12 mouse cellular contexts compared by ENCODE assay signal in genomic region chr1:138844166-138844565, GRCm38 (mm10). TPM values are rescaled to one million over a fixed set of nuclear protein-coding genes. Genes with fewer than 3 reads are reported as not detected.
A peak's percentile ranks its signal among the peaks of the same experiment; 100 is the strongest.
DNase-seq lines count a peak whose midpoint lies in the region; ATAC-seq lines count a peak whose summit lies in the region.
"Had no signal": no experiment of that assay in that cellular context is flagged by ENCODE, and none has a peak within 500 bp of the region (broad histone marks: within the 10 kb centered on the region; RNA-seq: fewer than 3 reads in every experiment).

No protein-coding gene starts in this region.

- intact Hi-C loops in left cerebral cortex, postnatal 36 days (cut with DNase I) = loop anchor here (5.0 to 10.0 kb wide), 3 partner anchors 118 to 1899 kb away; partner anchors contain the start of gene Dennd1b

- no peak for DNase-seq in kidney, postnatal 4 days
- DNase-seq in limb, embryonic 10.5 days (ENCODE audit: low spot score) = no peak
- no peak for DNase-seq in left cerebral cortex, postnatal 36 days (ENCODE audit: low spot score in 2 of 2)
- no peak for DNase-seq in retina, embryonic 14.5 days (ENCODE audit: low spot score)
- DNase-seq in ovary, postnatal 14 days (ENCODE audit: low spot score) = no peak
- DNase-seq: thymus, postnatal 25 days had no signal

- ATAC-seq in kidney, embryonic 14.5 days (ENCODE audit: low FRiP score, low TSS enrichment) = no peak
- no peak for ATAC-seq in embryonic facial prominence, embryonic 15.5 days (ENCODE audit: insufficient number of reproducible peaks, low FRiP score, low TSS enrichment, low read depth)
- no peak for ATAC-seq in neural tube, embryonic 13.5 days (ENCODE audit: low read depth)

- WGBS in kidney, embryonic 14.5 days = 2% methylated on average over 3 of the region's 3 CpGs
- 13% methylated on average over 3 of the region's 3 CpGs for WGBS in embryonic facial prominence, embryonic 15.5 days
- WGBS in limb, embryonic 10.5 days = 3% methylated on average over 3 of the region's 3 CpGs
- WGBS in neural tube, embryonic 13.5 days = 3% methylated on average over 3 of the region's 3 CpGs

- peak overlapping the region; percentile 46; the same call in 1 of the 2 replicates for H3K4me2 ChIP-seq in kidney, embryonic 14.5 days (replicated peaks; ENCODE audit: low read depth, low read length)
- no peak overlapping the region for H3K4me2 ChIP-seq in embryonic facial prominence, embryonic 15.5 days (replicated peaks)
- peak overlapping the region; percentile 52 for H3K4me2 ChIP-seq in neural tube, embryonic 13.5 days

- no peak overlapping the region for H3K9ac ChIP-seq in kidney, embryonic 14.5 days (ENCODE audit: low read depth, low read length)
- H3K9ac ChIP-seq in embryonic facial prominence, embryonic 15.5 days = no peak overlapping the region
- H3K9ac ChIP-seq in neural tube, embryonic 13.5 days = no peak overlapping the region

- no peaks in the 10 kb centered on the region for H3K9me3 ChIP-seq in kidney, embryonic 14.5 days (ENCODE audit: control insufficient read depth, low read length)
- no peaks in the 10 kb centered on the region for H3K9me3 ChIP-seq in embryonic facial prominence, embryonic 15.5 days (replicated peaks)
- no peaks in the 10 kb centered on the region for H3K9me3 ChIP-seq in limb, embryonic 10.5 days (replicated peaks)
- H3K9me3 ChIP-seq in neural tube, embryonic 13.5 days = no peaks in the 10 kb centered on the region
- H3K9me3 ChIP-seq: G1E had no signal

- peaks cover 8% of the 10 kb centered on the region; the same call in 1 of the 2 replicates for H3K4me1 ChIP-seq in kidney, embryonic 14.5 days (ENCODE audit: control insufficient read depth, insufficient read depth, low read length)
- H3K4me1 ChIP-seq in embryonic facial prominence, embryonic 15.5 days = peaks cover 46% of the 10 kb centered on the region
- peaks cover 70% of the 10 kb centered on the region for H3K4me1 ChIP-seq in limb, embryonic 10.5 days
- peaks cover 47% of the 10 kb centered on the region for H3K4me1 ChIP-seq in neural tube, embryonic 13.5 days (replicated peaks)

- H3K4me3 ChIP-seq in kidney, embryonic 14.5 days (ENCODE audit: low read length) = peak overlapping the region; percentile 27; the same call in 1 of the 2 replicates
- H3K4me3 ChIP-seq in embryonic facial prominence, embryonic 15.5 days (replicated peaks) = peak overlapping the region; percentile 36; the same call in 1 of the 2 replicates
- peak overlapping the region; percentile 79 for H3K4me3 ChIP-seq in limb, embryonic 10.5 days
- 0 out of 2 replicates have a peak overlapping the region, but pooled peaks have one; percentile 32 for H3K4me3 ChIP-seq in neural tube, embryonic 13.5 days

- no peak overlapping the region for H3K27ac ChIP-seq in kidney, embryonic 14.5 days (ENCODE audit: low read depth, low read length)
- H3K27ac ChIP-seq in embryonic facial prominence, embryonic 15.5 days (replicated peaks) = no peak overlapping the region
- peak overlapping the region; percentile 98 for H3K27ac ChIP-seq in limb, embryonic 10.5 days
- H3K27ac ChIP-seq in neural tube, embryonic 13.5 days (replicated peaks) = no peak overlapping the region

- no peaks in the 10 kb centered on the region for H3K36me3 ChIP-seq in kidney, embryonic 14.5 days (ENCODE audit: control insufficient read depth, insufficient read depth, low read length)
- no peaks in the 10 kb centered on the region for H3K36me3 ChIP-seq in embryonic facial prominence, embryonic 15.5 days
- peaks cover 21% of the 10 kb centered on the region for H3K36me3 ChIP-seq in limb, embryonic 10.5 days
- H3K36me3 ChIP-seq in neural tube, embryonic 13.5 days = no peaks in the 10 kb centered on the region
- H3K36me3 ChIP-seq: G1E had no signal

- H3K27me3 ChIP-seq in kidney, embryonic 14.5 days (ENCODE audit: control insufficient read depth, insufficient read depth, low read length) = peaks cover 76% of the 10 kb centered on the region
- peaks cover 80% of the 10 kb centered on the region for H3K27me3 ChIP-seq in embryonic facial prominence, embryonic 15.5 days
- peaks cover 63% of the 10 kb centered on the region for H3K27me3 ChIP-seq in limb, embryonic 10.5 days (ENCODE audit: low read depth, poor library complexity, severe bottlenecking)
- H3K27me3 ChIP-seq in neural tube, embryonic 13.5 days = peaks cover 94% of the 10 kb centered on the region

RNA-seq across cellular contexts. Expression of gene Lhx9, which starts 4.2 kb away (rescaled TPM):
- 0.07 TPM in 1 of 2 replicates, not detected in the other for polyA plus RNA-seq in kidney, embryonic 14.5 days (2014; fragmentation: Nextera tagmentation; extraction: Ambion mirVana)
- polyA plus RNA-seq in embryonic facial prominence, embryonic 15.5 days (2015; fragmentation: Nextera tagmentation; extraction: Ambion mirVana) = 0.24 and 0.63 TPM in 2 replicates
- polyA plus RNA-seq in limb, embryonic 10.5 days (2016; fragmentation: Nextera tagmentation; extraction: Ambion mirVana) = 110 and 114 TPM in 2 replicates
- 4.1 and 4.6 TPM in 2 replicates for polyA plus RNA-seq in neural tube, embryonic 13.5 days (2015; fragmentation: Nextera tagmentation; extraction: Ambion mirVana)
- 1 to 10 TPM in 1 of 2 experiments, under 1 TPM in 1; 0.27 to 1.2 TPM for total RNA-seq in left cerebral cortex, postnatal 36 days (2021)
- total RNA-seq: gastrocnemius, postnatal 4 days; liver, adult 2 months had no signal

RNA-seq across cellular contexts. Expression of gene 2310009B15Rik, which starts 12.5 kb away (rescaled TPM):
- polyA plus RNA-seq in kidney, embryonic 14.5 days (2014; fragmentation: Nextera tagmentation; extraction: Ambion mirVana) = 47.8 and 58.4 TPM in 2 replicates
- 32.8 and 32.9 TPM in 2 replicates for polyA plus RNA-seq in embryonic facial prominence, embryonic 15.5 days (2015; fragmentation: Nextera tagmentation; extraction: Ambion mirVana)
- polyA plus RNA-seq in limb, embryonic 10.5 days (2016; fragmentation: Nextera tagmentation; extraction: Ambion mirVana) = 60.2 and 60.6 TPM in 2 replicates
- polyA plus RNA-seq in neural tube, embryonic 13.5 days (2015; fragmentation: Nextera tagmentation; extraction: Ambion mirVana) = 30.7 and 31.0 TPM in 2 replicates
- total RNA-seq in left cerebral cortex, postnatal 36 days (2021) = 10 to 100 TPM; 13.3 to 18.0 TPM

Comparison
In these comparisons a context has a peak if more than half of its experiments do, and no peak if none do; other contexts are left out.
1. H3K4me3 ChIP-seq: peak in every context shown above with its lines; median percentile 79 in limb, embryonic 10.5 days; 36 in embryonic facial prominence, embryonic 15.5 days; 32 in neural tube, embryonic 13.5 days; 27 in kidney, embryonic 14.5 days.
2. RNA of gene Lhx9, which starts 4.2 kb away (polyA plus RNA-seq): 110 to 114 TPM in limb, embryonic 10.5 days; 4.1 to 4.6 TPM in neural tube, embryonic 13.5 days, 0.24 to 0.63 TPM in embryonic facial prominence, embryonic 15.5 days and 0.07 TPM in kidney, embryonic 14.5 days; every median in the first group is over 10 times any median in the second.